Mouse (Mus musculus) c-Kit-positive CD71-negative TER-119-negative erythroid progenitor cells, embryonic 14.5 days (primary cell): ENCODE measurements around the gene Arhgap24.

Source experiments
- DNase-seq: peaks from one replicate; pipeline ENCODE4 v3.0.0-alpha.2; 2013; ENCODE audit warnings: low read depth

Gene Arhgap24

DNA sequence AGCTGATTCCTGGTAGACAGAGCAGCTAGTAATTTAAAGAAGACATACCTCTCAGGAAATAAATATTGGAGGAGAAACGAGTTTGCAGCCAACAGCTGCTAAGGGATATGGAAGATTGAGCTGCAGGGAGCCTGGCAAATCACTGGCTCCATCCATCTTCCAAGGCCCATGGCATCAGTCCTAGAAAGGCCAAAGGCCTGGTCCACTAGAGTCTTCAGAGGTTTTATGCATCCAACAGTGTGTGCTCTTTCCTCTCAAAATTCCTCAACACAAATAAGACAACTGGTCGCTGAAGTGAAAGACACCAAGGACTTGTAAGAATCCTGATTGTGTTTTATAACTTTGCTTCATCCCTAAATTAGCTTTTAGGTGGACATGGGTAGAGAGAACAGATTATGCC lies 194.1 kb downstream of the Arhgap24 start:
- DNase-seq, result no peak

DNA sequence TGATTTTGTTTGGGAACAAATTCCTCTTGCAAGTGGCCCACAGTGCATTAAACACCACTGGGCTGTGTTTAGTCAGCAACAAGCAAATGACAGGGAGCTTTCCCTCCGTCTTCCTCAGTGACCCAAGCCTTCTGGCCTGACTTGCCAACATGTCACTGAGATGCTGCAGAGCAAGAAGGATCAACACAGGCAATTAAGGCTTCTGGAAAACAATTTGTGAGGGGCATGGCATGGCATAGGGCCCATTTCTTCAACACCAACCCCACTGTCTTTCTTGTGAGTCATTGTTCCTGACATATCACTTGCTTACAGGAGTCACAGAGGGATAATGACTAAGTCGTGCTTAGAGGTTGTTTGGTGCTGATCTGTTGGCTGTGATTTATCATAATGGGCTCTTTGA lies 196.0 kb downstream of the Arhgap24 start:
- no peak for DNase-seq

DNA sequence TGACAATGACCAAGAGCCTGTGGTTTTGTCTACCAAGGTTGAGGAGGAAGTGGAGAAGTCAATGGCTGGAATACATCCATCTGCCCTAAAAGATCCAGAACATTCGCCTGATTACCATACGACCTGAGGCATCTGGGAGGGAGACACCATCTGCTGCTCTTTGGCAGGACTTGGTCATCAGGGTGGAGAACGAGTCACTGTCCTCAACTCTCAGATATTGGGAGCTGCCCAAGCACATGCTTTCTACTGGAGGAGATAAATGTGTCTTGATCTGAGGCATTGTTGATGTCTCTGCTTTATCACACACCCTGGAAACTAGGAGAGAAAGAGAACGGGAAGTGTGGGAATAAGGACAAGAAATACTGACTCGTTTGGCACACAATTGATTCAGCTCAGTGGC lies 206.5 kb downstream of the Arhgap24 start:
- DNase-seq, result no peak

DNA sequence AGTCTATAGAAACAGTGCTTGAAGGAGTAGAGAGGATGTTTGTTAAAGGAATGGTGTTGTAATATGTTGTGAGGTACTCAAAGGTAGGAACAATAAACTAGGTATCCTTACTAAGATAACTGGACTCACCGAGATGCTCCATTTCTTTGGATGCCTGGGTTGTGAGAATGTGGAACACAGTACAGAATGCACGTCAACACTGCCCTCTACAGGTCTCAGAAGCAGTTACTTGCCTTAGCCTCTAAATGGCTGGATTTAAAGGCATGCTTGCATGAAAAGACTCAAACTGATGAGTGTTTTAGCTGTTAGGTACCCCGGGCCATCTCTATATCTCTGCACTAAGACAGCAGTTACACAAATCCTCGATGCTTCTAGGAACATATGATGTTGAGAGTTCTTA lies 211.3 kb downstream of the Arhgap24 start:
- DNase-seq, result peak; percentile 31

DNA sequence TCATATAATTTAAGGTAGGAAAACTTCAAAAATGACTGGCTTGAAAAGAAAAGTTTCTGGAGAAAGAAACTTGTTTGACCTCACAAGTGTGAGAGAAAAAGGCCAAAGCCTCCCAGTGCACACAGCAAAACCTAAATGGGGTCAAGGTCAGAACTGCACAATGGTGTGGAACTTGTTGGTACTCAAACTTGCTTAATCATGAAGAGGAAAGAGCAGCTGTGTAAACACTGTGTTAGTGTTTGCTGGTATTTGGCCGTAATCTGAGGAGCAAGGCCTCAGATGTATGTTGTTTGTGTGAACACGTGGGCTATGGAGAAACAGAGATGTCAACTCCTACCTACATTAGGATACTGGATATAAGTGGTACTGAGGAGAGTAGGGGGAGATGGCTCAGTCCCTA lies 212.0 kb downstream of the Arhgap24 start:
- DNase-seq, result no peak

DNA sequence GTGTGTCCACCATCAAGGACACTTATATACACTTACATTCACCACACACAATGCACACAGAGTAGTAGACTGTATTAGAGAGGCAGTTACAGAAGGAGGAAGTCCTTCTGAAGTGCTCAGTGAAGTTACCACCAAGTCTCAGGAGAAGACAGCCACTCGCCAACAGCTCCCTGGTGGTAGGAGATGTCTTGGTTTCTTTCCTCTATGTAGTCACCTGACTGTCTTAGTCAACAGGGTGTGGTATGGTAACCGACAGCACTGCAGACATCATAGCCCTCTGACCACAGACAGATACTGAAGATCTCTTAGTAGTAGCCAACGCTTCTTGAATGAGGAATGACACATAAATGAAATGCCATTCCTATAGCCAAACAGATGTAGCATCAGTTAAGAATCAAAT lies 212.7 kb downstream of the Arhgap24 start:
- DNase-seq, result no peak

DNA sequence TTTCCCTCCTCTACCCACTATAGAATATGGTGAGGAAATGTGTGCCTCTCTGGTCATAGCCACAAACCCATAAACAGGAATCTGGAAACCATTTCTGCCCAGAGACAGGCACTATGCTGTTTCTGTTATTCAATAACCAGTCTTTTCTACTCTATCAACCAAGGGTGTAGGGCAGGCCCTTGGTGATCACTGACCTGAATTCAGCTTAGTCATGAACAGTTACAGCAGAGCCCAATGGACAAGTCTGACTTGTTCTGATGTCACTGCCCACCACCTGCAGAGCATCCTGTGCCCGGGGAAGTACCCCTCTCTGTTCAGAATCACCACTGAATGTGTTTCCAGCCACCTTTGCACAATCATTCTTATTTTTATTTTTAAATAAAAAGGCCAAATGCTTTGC lies 216.6 kb downstream of the Arhgap24 start:
- no peak for DNase-seq

DNA sequence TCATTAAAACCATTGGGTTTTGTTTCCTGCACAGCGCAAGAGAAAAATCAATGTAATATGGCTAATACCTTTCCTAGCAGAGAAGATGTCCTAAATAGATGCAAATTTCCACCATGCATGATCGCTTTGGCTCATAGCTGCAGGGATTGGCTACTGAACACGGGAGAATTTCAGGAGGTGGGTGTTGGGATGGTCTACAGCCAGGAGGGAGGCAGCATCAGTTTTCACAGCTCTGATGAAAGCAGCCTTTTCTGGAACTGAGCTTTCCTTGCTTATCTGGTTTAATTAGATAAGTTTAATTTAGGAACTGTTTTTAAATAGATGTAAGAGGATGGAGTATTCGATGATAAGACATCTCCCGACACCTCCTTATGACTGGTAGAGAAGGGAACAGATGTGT lies 217.2 kb downstream of the Arhgap24 start:
- no peak for DNase-seq

DNA sequence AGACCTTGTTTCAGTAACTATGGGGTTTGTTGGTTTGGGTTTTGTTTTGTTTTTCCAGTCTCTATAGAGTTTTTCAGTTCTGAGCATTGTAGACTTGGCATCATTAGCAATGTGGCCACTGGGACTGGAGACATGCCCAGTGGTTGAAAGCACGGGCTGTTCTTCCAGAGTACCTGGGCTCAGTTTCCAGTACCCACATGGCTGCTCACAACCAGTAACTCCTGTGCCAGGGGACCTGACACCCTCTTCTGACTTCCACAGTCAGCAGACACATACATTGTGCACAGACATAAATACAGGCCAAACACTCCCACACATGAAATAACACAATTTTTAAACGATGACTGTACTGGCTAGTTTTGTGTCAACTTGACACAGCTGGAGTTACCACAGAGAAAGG lies 217.7 kb downstream of the Arhgap24 start:
- DNase-seq, result no peak

DNA sequence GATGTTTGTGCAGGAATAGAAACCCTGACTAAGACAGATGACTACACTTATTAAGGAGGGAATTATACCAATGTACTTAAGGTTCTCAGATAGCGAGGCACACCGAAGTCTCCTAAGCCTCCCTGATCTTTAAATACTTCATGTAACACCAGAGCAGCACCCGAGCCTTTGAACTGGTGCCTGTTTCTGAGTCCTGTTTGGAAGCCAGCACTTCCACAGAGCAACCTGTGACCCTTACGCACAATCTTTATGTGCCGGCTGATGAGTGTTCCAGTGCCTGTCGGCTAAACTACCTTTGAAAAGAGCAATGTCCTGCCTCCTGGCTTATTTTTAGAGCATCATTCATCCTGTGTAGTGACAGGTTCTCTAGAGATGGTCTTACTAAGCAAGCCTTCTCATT lies 221.4 kb downstream of the Arhgap24 start:
- no peak for DNase-seq

DNA sequence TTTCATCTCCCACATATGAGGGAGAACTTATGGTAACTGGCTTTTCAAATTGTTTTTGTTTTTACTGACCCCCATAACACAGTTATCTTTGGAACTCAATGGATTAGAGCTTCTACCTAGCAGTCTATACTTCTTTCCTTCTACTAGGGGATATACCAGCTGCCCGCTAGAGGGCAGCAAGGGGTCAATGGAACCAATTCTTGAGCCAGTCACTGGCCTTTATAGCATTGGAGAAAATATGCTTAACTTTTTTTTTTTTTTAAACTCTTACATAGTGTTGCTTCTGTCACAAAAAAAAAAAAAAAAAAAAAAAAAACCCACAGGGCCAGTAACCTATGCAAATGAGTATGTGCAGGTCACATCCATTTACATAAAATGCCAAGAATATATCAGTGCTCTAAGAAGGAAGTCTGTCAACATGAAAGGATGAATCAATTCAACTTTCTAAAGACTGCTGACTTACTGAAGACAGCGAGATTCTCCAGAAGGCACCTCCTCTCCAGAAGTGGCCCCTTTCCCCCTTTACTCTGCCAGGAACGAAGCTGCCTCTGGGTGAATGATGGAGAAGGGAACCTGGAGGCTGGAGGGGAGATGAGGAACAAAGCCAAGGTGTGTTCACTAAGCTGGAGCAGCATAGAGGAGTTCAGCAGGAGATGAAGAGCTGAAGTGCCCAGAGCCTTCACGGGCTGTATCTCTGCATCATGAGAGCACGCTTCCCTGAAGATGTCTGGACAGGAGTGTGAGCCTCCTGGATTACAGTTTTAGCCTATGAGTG lies 222.3 kb downstream of the Arhgap24 start:
- peak; percentile 36 for DNase-seq

DNA sequence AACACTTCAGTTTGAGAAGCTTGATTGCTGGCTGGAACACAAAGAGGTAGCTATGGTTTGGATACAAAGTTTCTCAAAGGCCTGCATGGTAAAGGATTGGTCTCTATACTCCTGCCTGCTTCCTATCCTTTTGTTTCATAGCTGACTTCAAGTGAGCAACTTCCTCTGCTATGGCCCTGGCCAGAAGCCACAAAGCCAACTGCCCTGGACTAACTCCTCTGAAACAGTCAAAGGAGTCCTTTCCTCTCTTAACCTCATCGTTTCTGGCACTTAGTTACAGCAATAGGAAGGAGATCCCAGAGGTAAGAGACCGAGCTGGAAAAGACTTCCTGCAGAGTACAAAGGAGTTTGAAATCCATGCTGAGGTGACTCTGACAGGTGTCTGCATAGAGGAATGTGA lies 224.0 kb downstream of the Arhgap24 start:
- no peak for DNase-seq

DNA sequence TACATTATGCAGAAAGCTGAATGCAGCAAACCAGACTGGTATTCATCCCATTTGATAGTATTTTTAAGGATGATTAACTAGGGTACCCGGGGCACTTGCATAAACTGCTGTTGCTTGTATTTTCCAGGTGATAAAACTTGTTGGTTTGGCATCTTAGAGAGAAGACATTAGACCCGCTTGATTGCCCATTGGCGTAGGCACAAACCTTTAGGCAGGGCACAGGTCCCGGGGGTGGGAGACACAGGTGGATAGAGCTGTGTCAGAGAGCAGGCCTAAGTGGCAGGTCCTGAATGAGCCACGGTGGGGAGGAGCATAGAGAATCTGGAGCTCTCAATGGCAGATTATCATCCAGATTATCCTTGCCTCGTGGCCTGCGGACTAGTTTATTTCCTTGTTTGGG lies 229.1 kb downstream of the Arhgap24 start:
- DNase-seq, result no peak

DNA sequence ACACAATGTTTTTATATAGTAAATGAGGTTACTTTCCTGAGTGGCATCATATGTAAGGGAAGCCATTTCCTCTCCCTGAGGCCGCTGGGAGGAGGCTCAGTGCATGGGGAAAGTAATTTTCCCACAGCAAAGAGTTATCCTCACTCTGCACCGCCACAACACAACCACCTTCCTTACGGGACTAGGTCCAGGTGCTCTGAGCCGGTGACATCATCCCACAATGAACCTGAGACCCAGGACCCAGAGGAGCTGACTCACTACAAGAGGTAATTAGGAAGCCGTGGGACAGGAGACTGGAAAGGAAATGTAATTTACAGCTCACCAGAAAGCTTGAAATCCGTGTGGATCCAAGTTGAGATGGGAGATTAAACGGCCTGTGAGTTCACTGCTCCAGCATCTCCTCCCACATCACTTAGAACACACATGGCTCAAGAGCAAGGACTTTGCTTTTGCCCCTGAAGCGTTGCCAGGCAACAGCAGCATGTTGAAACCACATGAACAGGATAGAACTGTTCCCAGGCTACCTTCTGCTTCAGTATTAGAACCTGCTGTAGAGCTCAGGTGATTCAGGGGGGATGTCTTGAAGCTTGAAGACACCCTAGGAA lies 238.3 kb downstream of the Arhgap24 start:
- no peak for DNase-seq

DNA sequence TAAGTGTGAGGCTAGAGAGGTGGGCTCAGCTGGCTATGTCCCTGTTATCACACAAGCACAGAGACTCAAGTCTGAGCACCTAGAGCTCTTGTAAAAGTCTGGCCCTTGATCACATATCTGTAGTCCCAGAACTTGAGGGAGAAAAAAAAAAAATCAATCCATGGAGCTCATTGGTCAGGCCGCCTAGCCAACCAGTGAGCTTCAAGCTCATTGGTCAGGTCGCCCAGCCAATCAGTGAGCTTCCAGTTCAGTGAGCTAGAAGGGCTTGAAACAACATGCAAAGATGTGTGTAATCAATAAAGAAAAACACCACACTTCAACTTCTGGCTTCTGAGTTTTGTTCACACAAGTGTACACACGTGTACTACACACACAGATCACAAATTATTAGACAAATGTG lies 242.4 kb downstream of the Arhgap24 start:
- DNase-seq, result no peak

DNA sequence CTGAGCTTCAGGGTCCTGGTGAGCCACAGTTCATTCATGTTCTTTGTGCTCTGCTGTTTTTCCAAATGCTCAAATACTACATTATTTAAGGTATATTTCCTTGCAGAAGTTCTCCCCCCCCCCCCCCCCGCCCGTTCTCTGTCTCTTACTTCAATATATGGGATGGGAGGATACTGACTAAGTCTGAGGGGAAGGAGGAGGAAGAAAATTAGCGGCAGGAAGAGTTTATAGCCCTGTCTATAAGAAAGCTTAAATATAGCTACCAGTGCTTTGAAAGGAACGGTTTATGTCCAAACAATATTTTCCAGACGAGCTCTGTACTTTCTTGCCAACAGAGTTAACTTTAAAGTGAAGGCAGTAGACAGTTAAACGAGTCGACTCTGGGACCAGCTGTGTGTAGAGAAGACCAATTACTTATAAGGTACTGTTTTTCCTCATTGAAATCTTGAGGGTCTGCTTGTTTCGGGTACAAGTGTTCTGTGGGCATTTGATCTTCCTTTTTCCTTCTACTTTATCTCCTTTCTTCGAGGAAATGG lies 243.7 kb downstream of the Arhgap24 start:
- DNase-seq, result no peak

DNA sequence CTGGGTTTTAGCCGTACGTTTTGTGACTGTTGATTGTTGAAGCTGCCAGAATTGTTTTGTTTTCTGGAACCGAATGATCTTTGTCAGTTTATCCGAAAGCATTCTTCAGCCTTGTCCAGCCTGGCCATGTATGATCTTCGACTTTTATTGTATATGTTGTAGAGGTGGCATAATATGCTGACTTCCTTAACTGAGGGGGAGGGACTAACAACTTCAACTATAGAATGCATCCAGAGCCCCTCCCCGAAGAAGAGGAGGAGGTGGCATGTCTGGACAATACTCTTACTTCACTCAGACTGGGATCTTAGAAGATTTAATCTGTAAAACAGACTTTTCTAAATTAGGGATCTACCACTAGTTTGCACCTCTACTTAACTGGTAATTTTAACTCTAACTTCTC lies 244.2 kb downstream of the Arhgap24 start:
- no peak for DNase-seq

DNA sequence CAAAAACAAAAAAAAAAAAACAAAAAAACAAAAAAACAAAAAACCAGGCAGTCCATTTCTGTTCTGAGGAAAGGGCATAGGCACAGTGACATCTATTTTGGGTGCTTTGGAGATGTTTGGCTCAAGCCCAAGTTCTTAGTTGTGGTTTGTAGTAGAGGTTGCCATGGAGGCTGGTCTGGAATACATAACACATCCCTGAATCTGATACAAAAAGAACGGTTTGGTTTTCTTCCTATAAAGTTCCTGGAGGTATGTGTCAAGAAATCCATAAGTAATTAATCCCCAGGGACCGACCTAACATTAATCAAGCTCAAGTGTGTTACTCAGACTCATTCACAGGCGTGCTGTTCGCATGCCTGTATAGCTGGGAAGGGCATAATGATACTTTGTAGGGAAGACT lies 245.8 kb downstream of the Arhgap24 start:
- no peak for DNase-seq

DNA sequence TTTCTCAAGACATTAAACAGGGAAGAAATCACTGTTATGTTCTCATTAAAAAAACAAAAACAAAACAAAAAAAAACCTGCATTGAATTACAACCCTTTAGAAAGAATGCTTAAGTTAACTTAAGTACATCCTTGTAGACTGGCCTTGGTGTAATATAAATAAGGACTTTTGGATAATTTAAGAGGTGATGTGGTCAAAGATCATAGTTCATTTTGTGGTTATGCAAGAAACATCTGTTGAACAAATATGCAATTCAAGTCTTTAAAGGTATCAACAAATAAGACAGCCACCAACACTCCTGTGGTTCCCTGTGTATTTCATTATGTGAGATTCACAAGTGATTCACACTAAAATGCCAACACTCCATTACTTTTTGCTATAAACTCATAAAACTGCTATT lies 247.3 kb downstream of the Arhgap24 start:
- no peak for DNase-seq

DNA sequence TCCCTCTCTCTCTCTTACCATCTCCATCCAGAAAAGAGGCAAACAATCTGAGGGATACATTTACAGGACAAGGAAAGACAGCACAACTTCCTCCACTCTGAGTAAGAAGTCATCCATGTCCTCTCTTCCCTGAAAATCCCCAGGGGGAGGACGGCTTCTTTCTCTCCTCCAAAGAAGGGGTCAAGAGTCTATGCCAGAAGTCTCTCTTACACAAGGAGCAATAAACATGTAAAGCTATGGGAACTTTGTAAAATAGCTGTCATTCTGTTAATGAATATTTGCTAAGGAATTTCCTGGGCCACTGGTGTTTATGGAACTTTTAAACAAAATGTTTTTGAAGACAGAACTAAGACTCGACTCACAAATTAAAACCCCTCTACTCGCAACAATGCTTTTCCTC lies 248.3 kb downstream of the Arhgap24 start:
- DNase-seq, result no peak

DNA sequence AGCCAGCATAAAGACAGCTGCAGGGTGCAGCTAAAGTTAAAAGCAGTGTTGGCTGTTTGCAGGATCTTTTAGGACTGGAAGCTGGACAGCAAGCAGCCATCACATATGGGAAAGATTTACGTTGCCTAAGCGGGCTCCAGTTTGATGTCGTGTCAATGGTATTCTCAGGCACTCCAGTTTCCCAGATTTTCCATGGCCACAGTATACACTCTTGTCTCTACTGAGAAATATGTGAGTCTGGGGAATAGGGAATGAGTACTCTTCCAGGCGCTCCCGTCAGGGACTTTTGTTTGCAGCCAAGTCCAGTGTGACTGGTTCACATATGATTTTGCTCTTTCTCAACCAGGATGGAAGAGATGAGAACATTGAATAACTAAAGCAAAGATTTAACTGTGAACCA lies 254.9 kb downstream of the Arhgap24 start:
- no peak for DNase-seq

DNA sequence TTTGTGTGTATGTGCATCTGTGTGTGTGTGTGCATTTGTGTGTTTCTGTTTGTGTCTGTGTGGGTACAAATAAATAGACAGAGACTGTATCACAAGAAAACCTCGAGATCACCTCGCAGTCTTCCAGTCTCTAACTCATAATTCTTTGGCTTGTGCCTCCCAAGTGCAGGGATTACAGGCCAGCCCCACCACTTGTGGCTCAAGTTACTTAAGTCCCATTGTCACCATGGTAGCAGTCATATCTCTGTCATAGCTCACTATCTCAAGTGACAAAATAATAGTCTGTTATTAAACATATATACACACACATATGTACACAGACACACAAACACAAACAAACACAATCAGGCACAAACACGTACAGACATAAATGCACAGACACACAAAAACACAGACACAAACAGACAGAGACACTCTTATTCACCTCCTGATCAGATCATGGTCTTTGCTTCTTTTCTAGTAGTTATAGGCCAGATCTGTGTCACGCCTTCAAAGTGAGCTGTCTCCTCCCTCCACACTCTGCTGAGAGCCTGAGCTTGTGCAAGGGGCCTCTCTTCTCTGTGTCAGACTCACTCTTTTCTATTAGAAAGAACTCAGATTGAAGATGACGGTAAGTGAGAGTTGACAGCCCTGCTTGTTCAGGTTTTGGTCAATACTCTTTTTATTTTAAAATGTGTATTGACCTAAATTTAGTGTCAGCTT lies 261.5 kb downstream of the Arhgap24 start:
- no peak for DNase-seq

DNA sequence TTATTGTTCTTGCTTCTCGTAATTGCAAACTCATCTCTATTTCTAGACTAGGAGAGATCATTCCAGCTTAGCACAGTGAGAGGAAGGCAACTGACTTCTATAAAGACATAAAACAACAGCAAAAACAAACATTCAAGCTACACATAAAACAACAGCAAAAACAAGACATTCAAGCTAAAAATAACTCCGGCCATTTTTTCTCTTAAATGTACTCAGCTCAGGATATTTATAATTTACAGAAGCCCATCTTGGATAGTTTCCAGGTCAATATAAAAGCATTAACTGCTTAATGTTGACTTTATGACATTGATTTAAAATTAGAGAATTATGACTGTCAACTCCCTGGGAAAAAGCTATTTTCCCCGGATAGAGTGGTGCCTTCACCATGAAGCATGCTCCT lies 262.2 kb downstream of the Arhgap24 start:
- no peak for DNase-seq
